Mouse (Mus musculus) gastrocnemius, postnatal 10 days (tissue): Measurements from ENCODE around the gene Slamf7. TPM values are rescaled to one million over a fixed set of nuclear protein-coding genes. Genes with fewer than 3 reads are reported as not detected.

Source experiments
- DNase-seq: peaks from one replicate; pipeline ENCODE4 v3.0.0; 2021; ENCODE audit warnings: mixed read lengths
- microRNA-seq, 2 experiments: library from miRNA; unstranded; fragments of <30 nt; microRNA quantifications; one replicate each; pipeline ENCODE4 v1.2.0; 2021
- total RNA-seq, 2 experiments: library from RNA; stranded (reverse); gene quantifications; 2 replicates each; pipeline ENCODE4 v1.2.3; 2021

Slamf7 gene
- total RNA-seq, 2 experiments from 2014 or later: 0.09 to 0.25 TPM

- no peak for DNase-seq
These were observed 17.1 kb downstream of the Slamf7 start for GRCm38 (mm10) chr1:171635696-171636095.

DNA sequence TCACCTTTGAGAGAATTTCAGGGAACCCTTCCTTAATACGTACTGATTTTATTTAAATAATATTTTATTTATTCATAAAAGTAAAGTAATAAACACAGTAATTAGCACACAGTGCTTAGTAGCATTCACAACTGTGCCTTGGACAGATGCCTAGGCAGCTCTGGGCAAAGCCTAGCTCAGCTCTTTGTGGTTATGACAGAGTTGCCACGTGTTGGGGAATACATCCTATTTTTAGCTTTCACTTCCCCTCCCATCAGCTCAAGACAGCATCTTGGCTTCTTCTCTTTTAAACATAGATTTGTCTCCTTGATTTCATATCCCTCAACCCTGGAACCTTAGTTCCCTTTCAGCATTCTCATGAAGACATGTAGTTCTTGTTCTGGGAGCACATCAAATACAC is 21.4 kb downstream of the Slamf7 start:
- DNase-seq: no peak

GRCm38 (mm10) chr1:171630912-171631311 is 21.9 kb downstream of the Slamf7 start:
- no peak for DNase-seq

DNA sequence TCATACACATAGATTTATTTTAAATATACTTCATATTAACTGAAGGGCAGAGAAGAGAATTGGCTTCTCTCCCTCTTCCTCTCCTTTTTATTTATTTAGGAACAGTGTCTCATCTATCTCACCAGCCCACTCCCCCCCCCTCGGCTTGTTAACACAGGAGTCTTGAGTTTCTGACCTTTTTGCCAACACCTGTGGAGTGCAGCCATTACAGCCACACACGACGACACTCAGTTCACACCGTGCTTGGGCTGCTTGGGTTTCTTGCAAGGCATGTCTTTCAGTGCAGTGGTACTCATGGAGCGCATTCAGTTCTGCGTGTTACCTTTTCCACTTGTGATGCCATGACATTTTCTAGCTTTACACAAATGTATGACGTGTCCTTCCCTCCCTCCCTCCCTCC is 22.8 kb downstream of the Slamf7 start:
- no peak for DNase-seq

DNA sequence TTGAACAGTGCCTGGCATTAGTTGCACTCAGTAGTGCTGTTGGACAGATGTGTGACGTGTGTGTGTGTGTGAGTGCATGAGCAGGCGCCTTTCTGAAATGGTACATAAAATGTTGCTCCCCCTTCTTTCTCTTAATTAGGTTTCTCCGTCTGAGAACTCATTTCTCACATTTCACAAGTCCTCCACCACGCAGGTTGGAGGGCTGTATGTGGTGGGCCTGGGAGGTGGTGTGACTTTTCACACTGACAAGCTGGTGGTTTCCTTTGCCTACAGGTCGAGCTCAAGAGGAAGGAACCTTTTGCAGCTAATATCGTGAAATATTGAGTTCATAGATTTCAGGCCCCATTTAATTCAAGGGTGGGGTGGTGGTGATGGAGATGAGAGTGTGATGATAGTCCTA is 23.7 kb downstream of the Slamf7 start:
- no peak for DNase-seq

GRCm38 (mm10) chr1:171627801-171628200 is 25.0 kb downstream of the Slamf7 start:
- no peak for DNase-seq

- no peak for DNase-seq
These were observed 32.7 kb downstream of the Slamf7 start for GRCm38 (mm10) chr1:171620091-171620490.

DNA sequence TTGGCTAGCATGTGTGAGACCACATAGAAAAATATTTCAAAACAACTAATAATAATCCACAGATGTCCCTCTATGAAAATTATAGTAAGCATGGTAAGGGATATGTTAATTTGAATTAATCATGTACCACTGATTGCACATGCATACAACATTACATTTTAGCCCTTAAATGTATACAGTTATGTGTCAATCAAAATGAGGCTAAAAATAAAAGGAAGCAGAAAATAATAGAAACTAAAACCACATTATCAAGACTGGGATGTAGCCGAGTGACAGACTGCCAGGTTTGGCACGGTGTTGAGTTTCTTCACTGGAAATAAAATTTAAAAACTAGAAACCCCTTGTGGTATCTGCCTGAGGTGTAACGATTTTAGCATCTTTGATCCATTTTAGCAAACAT is 33.2 kb downstream of the Slamf7 start:
- DNase-seq: no peak

DNA sequence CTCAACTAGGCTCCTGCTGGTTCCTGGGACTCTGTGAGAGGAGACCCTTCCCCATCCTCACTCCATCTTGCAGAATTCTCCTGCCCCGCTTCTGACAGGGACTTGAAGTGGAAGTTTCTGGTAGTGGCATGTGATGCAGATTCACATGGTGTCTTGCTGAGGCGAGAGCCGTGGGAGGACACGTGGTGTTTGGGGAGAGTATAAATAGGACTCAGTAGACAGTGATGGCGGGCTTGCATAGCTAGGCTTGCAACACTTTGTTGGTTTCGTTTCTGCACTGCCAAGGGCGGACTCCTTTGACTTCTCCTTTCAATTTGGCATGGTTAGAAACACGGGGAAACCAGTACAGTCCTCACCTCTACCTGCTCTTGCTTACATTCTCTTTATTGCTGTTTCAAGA is 33.8 kb downstream of the Slamf7 start:
- no peak for DNase-seq

DNA sequence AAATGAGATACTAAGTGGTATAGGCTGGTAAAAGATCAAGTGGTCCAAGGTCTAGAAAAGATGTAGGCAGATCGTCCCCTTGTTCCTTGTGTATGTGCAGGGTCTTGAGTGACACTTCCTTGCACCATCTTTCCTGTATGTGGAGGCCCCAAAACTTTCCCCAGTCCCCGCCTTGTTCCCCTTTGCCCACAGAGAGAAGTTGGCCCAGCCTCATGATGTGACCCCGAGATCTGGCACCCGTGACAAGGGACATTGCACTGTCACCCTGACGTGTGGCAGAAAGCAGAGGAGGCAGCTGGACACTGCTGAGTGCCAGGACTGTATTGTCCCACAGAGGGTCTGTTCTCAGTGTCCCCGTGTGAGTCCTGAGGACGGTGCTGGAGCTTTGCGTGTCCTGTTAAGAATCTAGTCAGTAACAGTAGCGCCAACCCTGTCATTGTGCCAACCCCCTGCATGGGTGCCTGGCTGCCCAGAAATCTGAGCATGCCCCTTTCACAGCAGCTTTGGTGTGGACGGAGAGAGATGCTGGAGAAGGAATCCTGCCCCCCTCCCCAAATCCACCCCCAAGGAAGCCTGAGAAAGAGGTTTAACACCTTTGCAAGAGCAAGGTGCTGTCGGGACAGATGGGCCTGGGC is 35.8 kb downstream of the Slamf7 start:
- no peak for DNase-seq

GRCm38 (mm10) chr1:171613962-171614361 is 38.9 kb downstream of the Slamf7 start:
- DNase-seq: no peak

- DNase-seq: no peak
These were observed 42.1 kb downstream of the Slamf7 start for GRCm38 (mm10) chr1:171610781-171611180.

DNA sequence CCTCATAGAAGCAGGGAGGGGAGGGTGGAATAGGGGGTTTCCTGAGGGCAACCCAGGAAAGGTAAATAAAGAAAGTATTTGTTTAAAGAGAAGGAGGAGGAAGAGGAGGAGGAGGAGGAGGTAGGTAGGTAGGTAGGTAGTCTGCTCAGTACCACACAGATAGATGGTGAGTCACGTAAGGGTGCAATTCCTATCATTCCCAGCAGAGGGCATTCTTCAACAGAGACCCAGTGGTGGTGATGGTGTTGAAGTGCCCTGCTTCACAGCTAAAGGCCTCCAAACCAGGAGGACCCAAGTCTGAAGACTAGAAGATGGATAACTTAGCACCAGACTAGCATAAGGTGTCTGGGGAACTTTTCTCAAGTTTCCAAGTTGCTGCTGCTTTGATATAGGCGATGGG is 42.8 kb downstream of the Slamf7 start:
- no peak for DNase-seq

DNA sequence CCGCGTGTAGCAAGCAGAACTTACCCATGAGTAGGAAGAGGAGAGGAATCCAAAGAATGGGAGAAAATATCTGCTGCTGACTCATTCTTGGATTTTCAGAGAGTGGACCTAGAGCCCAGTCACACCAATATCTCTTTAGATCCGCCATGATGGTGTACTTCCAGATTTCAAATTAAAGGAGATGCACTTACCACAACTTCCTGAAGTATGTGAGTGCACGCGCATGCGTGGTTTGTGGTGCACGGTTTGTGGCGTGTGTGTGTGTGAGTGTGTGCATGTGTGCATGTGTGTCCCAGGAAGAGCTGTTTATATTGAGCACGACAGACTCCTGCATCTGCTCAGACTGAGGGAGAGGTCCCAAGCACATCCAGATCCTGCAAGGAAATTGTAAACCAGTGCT is 45.7 kb downstream of the Slamf7 start, which contains the start of gene Ly9:
Gene Ly9 (minus strand): TSS at position 235 of the 400 bp plus-strand sequence.
- DNase-seq: no peak

DNA sequence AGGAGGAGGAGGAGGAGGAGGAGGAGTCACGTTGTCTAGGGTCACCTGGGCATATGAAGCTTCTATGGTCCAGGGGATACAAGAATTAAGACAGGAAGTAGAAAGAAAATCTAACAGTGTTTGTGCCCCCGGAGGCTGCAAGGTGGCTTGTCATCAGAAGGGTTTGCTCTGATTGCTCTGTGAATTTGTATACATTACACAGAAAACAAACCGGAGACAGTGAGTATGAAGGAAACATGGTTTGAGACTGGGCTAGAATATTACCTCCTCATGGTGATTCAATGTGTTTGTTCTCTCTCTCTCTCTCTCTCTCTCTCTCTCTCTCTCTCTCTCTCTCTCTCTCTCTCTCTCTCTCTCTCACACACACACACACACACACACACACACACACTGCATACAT is 46.2 kb downstream of the Slamf7 start:
- no peak for DNase-seq

- no peak for DNase-seq
These were observed 48.1 kb downstream of the Slamf7 start for GRCm38 (mm10) chr1:171604686-171605085.

DNA sequence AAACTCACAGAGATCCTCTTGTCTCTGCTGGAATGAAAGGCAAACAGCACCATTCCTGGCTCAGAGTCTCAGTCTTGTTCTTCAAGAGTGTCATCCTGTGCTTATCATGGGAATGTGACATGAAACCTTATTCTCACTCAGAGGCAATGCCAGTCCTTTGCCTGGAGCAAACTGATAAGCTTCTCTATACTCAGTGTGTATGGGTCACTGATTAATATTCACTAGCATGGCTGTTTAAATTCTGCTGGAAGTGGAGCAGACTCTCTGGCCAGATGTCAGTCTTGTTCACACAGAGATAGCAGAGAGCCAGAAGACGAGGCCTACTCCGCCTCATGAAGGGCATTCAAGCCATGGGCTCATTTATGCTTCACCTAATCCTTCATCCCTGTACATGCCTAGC is 68.3 kb downstream of the Slamf7 start:
- no peak for DNase-seq

Small RNAs within 50 kb of the gene (microRNA-seq; reads per million reads assigned to microRNA genes)
- gene Mir7683: 0 reads per million in 2 experiments

Other genes starting within 250 kb of the Slamf7 start
- 10 to 100 TPM; 31.5 to 32.4 TPM for gene Usf1, start 241.7 kb downstream of the Slamf7 start, total RNA-seq
- gene Tstd1, start 234.2 kb downstream of the Slamf7 start, total RNA-seq: under 1 TPM; 0.82 to 0.90 TPM
- gene F11r, start 215.5 kb downstream of the Slamf7 start, total RNA-seq: 10 to 100 TPM; 13.9 to 15.0 TPM
- 1 to 10 TPM; 2.8 to 3.3 TPM for gene Alyref2, start 149.6 kb downstream of the Slamf7 start, total RNA-seq
- gene Itln1, start 117.7 kb downstream of the Slamf7 start, total RNA-seq: not detected
- gene Cd244a, start 93.8 kb downstream of the Slamf7 start, total RNA-seq: under 1 TPM in 1 of 2 experiments, not detected in 1; 0.34 TPM
- under 1 TPM; 0.23 to 0.50 TPM for gene Ly9, start 45.6 kb downstream of the Slamf7 start, total RNA-seq
- 1 to 10 TPM; 1.1 to 1.7 TPM for gene Cd48, start 29.0 kb upstream of the Slamf7 start, total RNA-seq
- gene Slamf1, start 114.1 kb upstream of the Slamf7 start, total RNA-seq: under 1 TPM in 1 of 2 experiments, not detected in 1; 0.05 TPM
- 1 to 10 TPM; 2.1 to 5.0 TPM for gene Cd84, start 186.7 kb upstream of the Slamf7 start, total RNA-seq
- under 1 TPM in 1 of 2 experiments, not detected in 1; 0.20 TPM for gene Gm10521, start 242.6 kb upstream of the Slamf7 start, total RNA-seq